Mouse (Mus musculus) v-Abl transformed pro-B cells (cell line): ENCODE data around the gene Pomgnt1.

Experiments used
- in situ Hi-C, 2 experiments: fragments of 400-800 bp; cut with MboI; formaldehyde crosslinking; loops; one replicate each; pipeline ENCODE4 v1.15.1; 2025; ENCODE audit not compliant: unreplicated experiment in 2 of 2

The Pomgnt1 gene

GRCm38 (mm10) chr4:116133126-116133525, 9.5 kb downstream of the Pomgnt1 start:
- in situ Hi-C loops: loop anchor here (10.0 to 25.0 kb wide), 3 partner anchors 652 to 1004 kb away; partner anchors contain the start of genes Btbd19 (in 1 of the 2), Hectd3 (in 1 of the 2), Plk3 (in 1 of the 2) and Tctex1d4 (in 1 of the 2)

GRCm38 (mm10) chr4:116134990-116135389, 11.3 kb downstream of the Pomgnt1 start:
- in situ Hi-C loops: loop anchor here (10.0 to 25.0 kb wide), 3 partner anchors 650 to 1002 kb away; partner anchors contain the start of genes Btbd19 (in 1 of the 2), Hectd3 (in 1 of the 2), Plk3 (in 1 of the 2) and Tctex1d4 (in 1 of the 2)

DNA sequence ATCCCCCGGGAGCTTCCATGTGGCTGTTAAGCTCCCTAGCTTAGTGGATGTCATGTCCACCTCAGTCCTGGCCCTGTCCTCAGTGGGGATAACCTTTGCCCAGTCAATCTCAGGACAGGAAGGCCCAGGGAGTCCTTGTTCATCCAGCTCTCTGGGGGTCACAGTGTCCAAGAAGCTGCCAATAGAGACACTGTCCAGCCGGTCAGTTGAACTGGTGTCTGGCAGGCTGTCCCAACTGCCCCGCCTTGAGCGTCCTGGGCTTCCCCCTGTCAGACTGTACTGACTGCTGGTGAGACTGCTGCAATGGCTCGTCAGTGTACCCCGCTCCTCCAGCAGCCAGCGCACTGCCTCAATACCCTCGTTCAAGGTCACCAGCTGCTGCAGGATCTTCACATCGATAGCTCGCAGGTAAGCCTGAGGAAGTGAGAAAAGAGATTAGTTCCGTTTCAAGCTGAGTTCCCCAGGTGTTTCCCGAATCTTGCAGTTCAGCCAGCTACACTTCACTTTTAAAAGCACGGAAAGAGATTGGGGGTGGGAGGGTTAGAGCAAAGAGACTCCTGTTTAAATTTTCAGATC, 13.9 kb downstream of the Pomgnt1 start:
- in situ Hi-C loops: loop anchor here (10.0 to 25.0 kb wide), 3 partner anchors 647 to 1000 kb away; partner anchors contain the start of genes Btbd19 (in 1 of the 2), Hectd3 (in 1 of the 2), Plk3 (in 1 of the 2) and Tctex1d4 (in 1 of the 2)

DNA sequence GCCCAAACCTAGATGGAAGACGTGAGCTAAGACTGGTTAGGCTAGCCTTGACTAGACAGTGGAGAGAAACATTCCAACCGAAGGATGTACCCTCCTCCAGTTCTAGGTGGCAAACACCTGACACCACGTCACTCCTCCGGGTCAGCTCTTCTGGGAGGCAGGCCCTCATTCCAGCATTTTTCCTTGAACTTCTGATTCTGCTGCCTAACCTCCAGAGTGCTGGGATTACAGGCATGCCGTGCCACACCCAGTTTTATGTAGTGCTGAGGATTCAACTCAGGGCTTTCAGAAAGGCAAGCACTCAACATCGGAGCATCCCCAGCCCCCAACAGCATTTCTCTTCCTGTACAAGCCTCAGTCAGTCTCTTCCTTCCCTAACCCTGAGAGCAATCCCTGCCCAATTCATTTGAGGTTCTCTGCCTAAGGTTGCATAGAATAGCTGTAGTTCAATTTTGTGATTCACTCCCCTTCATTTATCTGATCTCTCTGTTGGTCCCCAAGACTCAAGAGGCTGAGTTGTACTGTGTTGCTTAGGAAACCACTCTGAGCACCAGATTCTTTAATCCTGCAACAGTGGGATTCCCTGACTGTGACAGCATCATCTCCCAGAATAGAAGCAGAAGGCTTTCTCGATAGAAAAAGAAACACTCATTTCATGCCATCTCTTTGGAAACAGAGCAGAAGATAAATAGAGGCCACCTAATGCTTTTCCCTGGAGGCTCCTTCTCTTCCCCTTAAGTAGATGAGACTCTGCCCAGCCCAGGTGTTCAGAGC, 17.3 kb downstream of the Pomgnt1 start:
- in situ Hi-C loops: loop anchor here (10.0 to 25.0 kb wide), 4 partner anchors 846 to 996 kb away; partner anchors contain the start of genes Hectd3 (in 2 of the 2), Plk3 (in 2 of the 2), Urod (in 2 of the 2) and Btbd19 (in 1 of the 2)

DNA sequence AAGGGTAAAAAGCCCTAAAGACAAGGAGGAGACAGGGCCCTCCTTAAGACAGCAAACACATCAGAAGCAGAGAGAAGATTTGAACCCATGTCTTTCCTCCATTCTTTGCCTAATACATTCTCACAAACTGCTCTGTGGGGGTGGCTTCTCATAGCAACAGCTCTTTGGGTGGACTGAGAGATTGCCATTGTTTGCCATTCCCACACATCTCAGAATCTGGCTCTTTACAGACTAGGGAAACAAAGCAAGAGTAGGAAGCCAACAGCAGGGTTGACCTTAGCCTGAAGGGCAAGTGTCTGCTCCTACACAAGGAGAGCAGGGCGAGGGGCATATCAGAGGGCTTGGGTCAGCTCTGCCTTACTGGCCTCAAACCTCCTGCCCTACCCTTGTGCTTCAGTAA, 18.1 kb downstream of the Pomgnt1 start:
- in situ Hi-C loops: loop anchor here (10.0 to 25.0 kb wide), 4 partner anchors 846 to 996 kb away; partner anchors contain the start of genes Hectd3 (in 2 of the 2), Plk3 (in 2 of the 2), Urod (in 2 of the 2) and Btbd19 (in 1 of the 2)

GRCm38 (mm10) chr4:116142269-116142668, 18.6 kb downstream of the Pomgnt1 start:
- in situ Hi-C loops: loop anchor here (10.0 to 25.0 kb wide), 4 partner anchors 845 to 995 kb away; partner anchors contain the start of genes Hectd3 (in 2 of the 2), Plk3 (in 2 of the 2), Urod (in 2 of the 2) and Btbd19 (in 1 of the 2)

- in situ Hi-C loops: loop anchor here (10.0 to 25.0 kb wide), 4 partner anchors 844 to 994 kb away; partner anchors contain the start of genes Hectd3 (in 2 of the 2), Plk3 (in 2 of the 2), Urod (in 2 of the 2) and Btbd19 (in 1 of the 2)
Observed at GRCm38 (mm10) chr4:116143317-116143811, 19.7 kb downstream of the Pomgnt1 start.

- in situ Hi-C loops: loop anchor here (10.0 to 25.0 kb wide), 4 partner anchors 843 to 993 kb away; partner anchors contain the start of genes Hectd3 (in 2 of the 2), Plk3 (in 2 of the 2), Urod (in 2 of the 2) and Btbd19 (in 1 of the 2)
Observed at GRCm38 (mm10) chr4:116143891-116144717, 20.5 kb downstream of the Pomgnt1 start.

GRCm38 (mm10) chr4:116149812-116150155, 26.1 kb downstream of the Pomgnt1 start:
- in situ Hi-C loops: loop anchor here (10.0 to 25.0 kb wide), 6 partner anchors 388 to 988 kb away; partner anchors contain the start of genes Hectd3 (in 2 of the 2), Plk3 (in 2 of the 2), Urod (in 2 of the 2) and Akr1a1 (in 1 of the 2)

- in situ Hi-C loops: loop anchor here (25.0 kb wide), 2 partner anchors 387 to 512 kb away; partner anchors contain the start of gene Akr1a1 (in 1 of the 2)
Observed at GRCm38 (mm10) chr4:116150156-116150861, 26.7 kb downstream of the Pomgnt1 start.

GRCm38 (mm10) chr4:116150862-116151221, 27.2 kb downstream of the Pomgnt1 start:
- in situ Hi-C loops: loop anchor here (25.0 kb wide), 2 partner anchors 386 to 511 kb away; partner anchors contain the start of gene Akr1a1 (in 1 of the 2)

DNA sequence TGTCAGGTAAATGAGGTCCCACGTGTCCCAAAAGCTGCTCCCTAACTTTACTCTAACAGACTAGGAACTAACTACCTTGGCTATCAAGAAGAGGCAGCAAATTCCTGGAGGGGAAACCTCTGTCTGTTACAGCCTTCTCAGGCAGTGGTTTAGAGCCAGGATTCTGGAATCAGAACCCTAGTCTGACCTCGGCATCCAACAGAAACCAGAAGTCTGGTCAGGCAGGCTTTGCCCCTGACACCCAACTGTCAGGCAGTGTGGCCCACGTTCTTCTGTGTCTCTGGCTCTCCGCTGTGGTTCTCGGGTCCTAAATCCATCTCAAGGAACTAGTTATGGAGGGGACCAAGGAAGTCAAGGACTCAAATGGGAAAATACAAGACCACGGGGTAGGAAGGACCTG, 27.6 kb downstream of the Pomgnt1 start, which contains the start of gene Lurap1:
TSS of gene Lurap1 (minus strand) at position 101 of the 400 bp plus-strand sequence.
- in situ Hi-C loops: loop anchor here (25.0 kb wide), 2 partner anchors 386 to 511 kb away; partner anchors contain the start of gene Akr1a1 (in 1 of the 2)

- in situ Hi-C loops: loop anchor here (25.0 kb wide), 2 partner anchors 385 to 510 kb away; partner anchors contain the start of gene Akr1a1 (in 1 of the 2)
Observed at GRCm38 (mm10) chr4:116152702-116153101, 29.1 kb downstream of the Pomgnt1 start.

DNA sequence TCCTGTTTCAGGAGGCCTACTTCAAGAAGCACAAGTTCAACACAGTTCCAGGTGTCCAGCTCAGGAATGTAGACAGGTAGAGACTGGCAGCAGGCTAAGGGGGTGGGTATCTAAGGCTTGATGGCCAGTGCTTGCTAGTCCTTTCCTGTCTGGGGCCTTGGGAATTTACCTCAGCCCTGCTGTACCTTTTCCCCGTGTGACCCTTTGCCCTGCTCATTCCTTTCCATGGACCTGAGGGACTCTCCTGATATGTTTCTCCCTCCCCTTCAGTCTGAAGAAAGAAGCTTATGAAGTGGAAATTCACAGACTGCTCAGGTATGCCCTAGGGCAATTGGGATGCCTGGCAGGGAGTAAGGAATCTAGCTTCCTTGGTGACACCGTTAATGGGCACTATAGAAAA, 34.2 kb downstream of the Pomgnt1 start:
- in situ Hi-C loops: loop anchor here (25.0 kb wide), 2 partner anchors 379 to 504 kb away; partner anchors contain the start of gene Akr1a1 (in 1 of the 2)

GRCm38 (mm10) chr4:116159912-116160311, 36.3 kb downstream of the Pomgnt1 start:
- in situ Hi-C loops: loop anchor here (10.0 to 25.0 kb wide), 4 partner anchors 185 to 505 kb away; partner anchors contain the start of gene Akr1a1 (in 1 of the 2)

DNA sequence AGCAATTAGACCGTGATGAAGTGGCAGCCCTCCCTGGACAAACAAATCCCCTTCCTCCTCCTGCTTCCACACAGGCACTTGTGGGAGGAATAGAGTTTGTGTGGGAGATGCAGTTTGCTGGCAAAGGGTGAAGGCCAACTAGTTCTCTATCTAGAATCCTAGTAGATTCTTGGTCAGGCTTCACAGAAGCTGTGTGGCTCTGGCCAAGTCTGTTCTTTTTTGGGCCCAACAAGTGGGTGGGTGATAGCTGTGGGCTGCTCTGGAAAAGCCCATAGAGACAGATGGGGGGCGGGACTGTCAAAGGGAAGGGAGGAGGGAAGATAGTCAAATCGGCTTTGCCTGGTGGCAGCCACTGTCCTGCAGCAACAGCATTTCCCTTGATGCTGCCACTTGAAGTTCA, 37.1 kb downstream of the Pomgnt1 start:
- in situ Hi-C loops: loop anchor here (10.0 to 25.0 kb wide), 4 partner anchors 184 to 504 kb away; partner anchors contain the start of gene Akr1a1 (in 1 of the 2)

- in situ Hi-C loops: loop anchor here (10.0 to 25.0 kb wide), 4 partner anchors 183 to 503 kb away; partner anchors contain the start of gene Akr1a1 (in 1 of the 2)
Observed at GRCm38 (mm10) chr4:116162142-116162541, 38.5 kb downstream of the Pomgnt1 start.
